Mouse (Mus musculus): ENCODE results near the gene Spint3.

Gene Spint3

DNA sequence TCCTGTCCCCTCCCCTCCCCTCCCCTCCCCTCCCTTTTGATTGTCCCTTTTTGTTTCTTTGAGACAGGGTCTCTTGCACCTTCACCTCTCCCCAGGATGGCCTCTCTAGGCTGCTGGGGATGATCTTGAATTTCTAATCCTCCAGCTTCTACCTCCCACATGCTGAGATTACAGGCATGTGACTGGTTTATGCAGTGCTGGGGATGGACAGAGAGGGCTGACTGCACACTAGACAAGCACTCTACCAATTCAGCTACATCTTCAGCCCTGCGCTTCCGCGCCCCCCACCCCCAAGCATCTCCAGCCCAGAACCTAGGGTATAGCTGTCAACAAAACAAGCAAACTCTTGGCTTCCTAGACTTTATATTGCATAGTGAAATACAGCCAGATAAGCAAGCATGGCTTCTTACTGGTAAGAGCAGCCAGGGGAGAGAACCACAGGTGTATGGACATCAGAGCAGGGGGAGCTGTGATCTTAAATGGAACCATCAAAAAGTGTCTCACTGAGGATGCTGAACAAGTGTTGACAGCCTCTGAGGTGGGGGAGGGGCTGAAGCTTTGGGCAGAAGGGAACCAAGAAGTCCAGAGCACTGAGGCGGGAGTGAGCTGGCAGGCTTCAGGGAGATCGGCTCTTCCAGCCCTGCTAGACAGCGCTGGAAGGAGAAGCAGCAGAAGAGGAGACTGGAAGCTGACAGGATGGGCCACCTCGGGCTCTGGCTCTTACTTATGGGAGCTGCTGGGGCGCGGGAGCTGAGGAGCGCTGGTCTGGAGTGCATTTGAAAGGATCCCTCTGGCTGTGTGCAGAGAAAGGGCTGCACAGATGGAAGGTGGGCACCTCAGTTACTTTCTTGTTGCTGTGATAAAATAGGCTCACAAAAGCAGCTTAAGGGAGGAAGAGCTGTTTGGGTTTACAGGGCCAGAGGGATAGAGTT is 23.0 kb downstream of the Spint3 start:
- DNase-seq (ENCODE audit: low spot score in 2 of 2), result no peak

DNA sequence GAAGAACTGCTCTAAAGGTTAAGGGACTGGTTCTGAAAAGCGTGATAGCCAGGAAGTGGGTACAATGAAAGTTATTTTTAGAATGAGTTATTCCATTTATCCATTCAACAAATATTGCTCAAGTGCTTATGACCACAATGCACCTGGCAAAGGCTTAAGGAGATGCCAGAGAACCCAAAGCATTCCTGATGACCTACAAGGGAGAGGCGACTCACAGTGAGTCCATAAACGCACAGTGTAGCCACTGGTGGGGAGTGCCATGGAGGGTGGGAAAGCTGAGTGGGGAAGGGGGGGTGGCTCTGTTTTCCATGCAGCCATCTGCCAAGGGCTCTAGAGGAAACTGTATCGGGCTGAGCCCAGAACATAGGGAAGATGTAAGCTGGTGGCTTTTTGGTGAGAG is 23.9 kb downstream of the Spint3 start:
- no peak for DNase-seq (ENCODE audit: low spot score in 2 of 2)

DNA sequence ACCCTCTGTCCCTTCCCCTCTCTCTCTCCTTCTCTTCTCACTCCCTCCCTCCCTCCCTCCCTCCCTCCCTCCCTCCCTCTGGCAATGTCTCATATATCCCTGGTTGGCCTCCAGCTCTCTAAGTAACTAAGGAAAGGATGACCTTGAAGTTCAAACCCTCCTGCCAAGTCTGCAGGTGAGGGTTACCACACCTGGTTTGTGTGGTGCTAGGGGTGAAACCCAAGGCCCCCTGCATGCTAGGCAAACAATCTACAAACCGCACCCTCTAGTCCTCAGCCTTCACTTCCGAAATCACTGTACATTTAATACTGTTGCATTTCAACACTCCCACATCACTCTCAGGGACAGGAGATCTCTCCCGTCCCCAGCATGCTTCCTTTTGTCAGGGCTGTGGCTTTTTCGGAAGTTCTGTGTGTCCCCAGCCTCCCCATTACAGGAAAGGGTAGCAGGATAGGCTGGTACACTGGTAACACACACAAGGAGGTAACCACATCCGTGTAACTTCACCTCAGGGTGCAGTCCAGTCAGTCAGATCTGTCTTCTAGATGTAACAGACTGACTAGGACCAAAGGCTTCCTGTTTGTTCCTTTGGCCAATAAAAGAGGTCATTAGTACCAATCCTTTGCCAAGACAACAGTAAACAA is 28.7 kb downstream of the Spint3 start:
- no peak for DNase-seq (ENCODE audit: low spot score in 2 of 2)

DNA sequence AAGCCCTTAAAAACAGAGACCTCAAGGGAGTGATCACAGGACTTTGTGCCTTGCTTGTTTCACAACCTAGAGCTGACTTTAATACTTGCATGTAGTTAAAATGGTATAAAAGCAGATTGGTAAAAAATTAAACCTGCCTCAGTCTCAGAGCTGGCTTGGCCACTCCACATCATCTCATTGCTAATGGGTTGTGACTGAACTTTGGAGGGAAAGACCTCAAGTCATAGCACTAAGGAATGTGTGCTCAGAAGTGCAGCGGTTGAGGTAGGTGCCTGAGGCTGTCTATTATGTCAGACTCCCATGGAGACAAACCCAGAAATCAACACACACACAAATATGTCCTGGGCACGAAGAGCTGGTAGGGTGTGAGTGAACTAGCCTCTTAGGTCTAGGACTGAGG is 29.5 kb downstream of the Spint3 start:
- DNase-seq (ENCODE audit: low spot score in 2 of 2), result no peak

DNA sequence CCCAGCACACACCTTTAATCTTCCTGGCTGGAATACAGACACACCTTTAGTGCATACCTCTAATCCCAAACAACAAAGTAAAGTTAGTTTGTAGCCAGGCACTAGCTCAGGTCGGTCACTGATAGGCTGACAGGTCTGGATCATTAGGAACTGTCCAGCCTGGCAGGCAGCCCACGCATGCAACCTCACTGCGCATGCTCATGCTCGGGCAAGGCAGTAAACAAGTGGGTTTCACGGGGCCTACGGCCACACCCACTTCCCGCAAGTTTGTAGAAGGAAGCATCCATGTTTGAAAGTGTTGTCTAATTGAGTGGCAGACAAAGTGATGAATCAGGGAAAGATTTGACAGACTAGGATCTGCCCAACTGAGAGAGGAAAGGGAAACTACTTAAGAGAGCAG is 30.7 kb downstream of the Spint3 start:
- DNase-seq (ENCODE audit: low spot score in 2 of 2), result no peak

GRCm38 (mm10) chr2:164542132-164542531 is 31.1 kb downstream of the Spint3 start:
- DNase-seq (ENCODE audit: low spot score in 2 of 2), result no peak

DNA sequence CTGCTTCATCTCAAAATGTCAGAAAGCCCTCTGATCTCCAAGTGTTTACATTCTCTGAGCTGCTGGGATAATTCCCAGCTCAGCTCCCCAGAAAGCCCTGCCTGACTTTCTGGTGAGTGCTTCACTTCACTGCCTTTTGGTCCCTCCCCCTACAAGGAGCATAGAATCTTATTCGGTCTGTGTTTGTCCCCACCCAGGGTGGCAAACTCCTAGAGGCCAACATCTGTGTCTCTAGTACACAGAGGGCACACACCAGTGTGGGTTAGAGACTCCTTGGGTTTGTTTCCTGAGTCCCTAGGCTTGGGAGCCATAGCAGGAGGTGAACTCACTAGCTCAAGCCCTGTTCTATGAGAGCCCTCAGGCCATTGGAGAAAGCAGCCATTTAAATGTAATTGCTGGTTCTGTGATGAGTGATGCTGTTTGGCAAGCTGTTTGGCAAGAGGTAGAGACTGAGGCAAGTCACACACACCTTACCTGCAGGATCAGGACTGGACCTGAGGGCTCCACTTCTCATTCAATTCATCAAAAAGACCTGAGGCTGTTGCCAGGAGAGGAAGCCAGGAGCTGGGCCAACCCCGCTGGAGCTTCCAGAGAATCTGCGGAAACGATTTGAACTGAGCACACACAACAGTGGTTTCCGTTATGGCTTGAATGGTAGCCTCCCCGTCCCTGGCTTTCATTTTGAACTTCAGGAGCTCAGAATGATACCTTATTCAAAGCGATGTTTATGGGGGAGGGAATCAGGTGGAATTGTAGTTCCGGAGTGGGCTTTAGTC is 32.4 kb downstream of the Spint3 start:
- no peak for DNase-seq (ENCODE audit: low spot score in 2 of 2)

- no peak for DNase-seq (ENCODE audit: low spot score in 2 of 2)
Measured at GRCm38 (mm10) chr2:164537003-164537402, 36.3 kb downstream of the Spint3 start.

DNA sequence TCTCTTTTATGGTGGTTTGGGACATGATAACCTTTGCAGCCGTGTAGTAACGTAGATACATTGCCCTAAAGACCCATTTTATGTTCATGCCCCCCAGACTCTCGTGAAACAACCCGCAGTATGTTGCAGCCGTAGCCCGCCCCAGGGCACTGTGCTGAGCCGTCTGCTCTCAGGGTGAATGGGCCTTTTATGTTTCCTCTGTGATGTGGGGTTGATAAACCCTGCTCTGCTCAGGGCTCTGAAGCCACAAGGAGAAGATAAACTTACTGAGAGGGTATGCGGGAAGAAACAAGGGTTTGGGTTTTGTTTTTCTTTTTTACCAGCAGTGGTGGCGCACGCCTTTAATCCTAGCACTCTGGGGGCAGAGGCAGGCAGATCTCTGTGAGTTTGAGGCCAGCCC is 38.9 kb downstream of the Spint3 start:
- no peak for DNase-seq (ENCODE audit: low spot score in 2 of 2)

- peak; percentile 54 to 64 for DNase-seq (ENCODE audit: low spot score in 2 of 2)
Measured at GRCm38 (mm10) chr2:164531169-164531568, 42.1 kb downstream of the Spint3 start.

DNA sequence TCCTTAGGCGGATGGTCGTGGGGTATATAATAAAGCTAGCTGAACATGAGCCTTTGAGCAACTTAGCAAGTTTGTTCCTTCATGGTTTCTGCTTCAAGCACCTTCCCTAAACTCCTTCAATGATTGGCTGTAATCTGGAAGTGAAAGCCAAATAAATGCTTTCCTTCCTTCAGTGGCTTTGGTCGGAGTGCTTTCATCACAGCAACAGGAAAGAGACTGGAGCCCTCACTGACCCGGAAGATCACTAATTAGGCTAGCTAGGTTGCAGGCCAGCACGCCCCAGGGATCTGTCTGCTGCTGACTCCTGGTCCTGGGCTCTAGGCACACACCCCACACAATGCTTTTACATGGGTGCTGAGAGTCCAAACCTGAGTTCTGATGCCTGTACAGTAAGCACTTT is 44.7 kb downstream of the Spint3 start:
- no peak for DNase-seq (ENCODE audit: low spot score in 2 of 2)

DNA sequence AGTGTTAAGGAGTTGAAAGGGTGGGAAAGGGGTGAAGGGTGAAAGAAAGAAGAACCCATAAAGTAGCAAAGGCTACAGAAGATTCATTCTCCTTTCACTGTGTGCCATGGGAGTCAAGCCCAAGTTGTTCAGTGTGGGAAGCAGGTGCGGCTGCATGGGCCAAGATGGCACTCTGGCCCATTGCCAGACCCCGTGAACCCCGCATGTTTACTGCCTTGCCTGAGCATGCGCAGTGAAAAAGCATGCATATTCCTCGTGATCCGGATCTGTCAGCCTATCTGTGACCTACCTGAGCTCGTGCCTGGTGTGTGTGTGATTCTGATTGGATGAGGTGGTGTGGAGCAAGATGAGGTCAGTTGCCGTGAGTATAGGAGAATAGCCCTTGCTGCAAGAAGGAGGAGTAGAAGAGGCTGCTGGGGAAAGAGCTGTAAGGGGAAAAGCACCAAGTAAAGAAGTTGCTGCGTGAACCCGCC is 49.9 kb downstream of the Spint3 start:
- no peak for DNase-seq (ENCODE audit: low spot score in 2 of 2)

- peak in 1 of 2 experiments; percentile 18 for DNase-seq (ENCODE audit: low spot score in 2 of 2)
Measured at GRCm38 (mm10) chr2:164522280-164522679, 51.0 kb downstream of the Spint3 start.

DNA sequence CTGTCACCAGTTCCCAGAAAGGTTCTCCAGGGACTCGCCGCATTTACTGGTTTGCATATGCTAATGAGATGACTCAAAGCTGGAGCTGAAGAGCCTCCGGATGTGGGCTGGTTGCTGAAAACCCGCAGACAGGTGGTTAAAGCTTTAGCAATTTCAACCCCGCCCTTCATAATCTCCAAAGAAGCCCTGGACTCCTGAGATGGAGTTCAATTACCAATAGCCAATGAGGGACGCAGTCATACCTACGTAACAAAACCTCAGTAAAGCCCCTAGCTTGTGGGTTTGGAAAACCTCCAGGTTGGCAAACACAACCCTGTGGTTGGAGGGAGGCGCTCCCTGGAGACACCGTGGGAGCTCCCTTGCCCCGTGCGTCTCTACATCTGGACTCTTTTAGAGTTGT is 51.4 kb downstream of the Spint3 start:
- DNase-seq (ENCODE audit: low spot score in 2 of 2), result peak; percentile 81 to 89

DNA sequence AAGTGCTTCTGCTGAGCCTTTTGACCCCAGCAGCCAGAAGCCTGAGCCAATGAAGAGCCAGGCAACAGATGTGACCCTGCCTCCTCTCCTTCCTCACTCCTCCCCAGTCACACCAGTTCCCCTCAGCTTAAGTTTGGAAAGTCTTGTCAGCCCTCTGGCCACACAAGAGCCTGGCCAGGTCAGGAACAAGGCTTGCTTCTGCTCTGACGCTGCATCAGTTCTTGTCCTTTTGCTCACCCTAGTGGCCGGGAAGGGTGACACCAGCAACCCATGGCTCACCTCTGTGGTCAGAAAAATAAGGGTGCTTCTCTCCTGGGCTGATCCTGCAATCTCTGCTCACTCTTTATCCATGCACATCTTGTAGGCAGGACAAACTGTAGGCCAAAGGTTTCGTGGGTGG is 52.5 kb downstream of the Spint3 start:
- peak; percentile 71 for DNase-seq (ENCODE audit: low spot score in 2 of 2)

Data from spleen, postnatal 36 days (tissue).